Mouse (Mus musculus): ENCODE results near the gene Sstr3. TPM values are rescaled to one million over a fixed set of nuclear protein-coding genes. Genes with fewer than 3 reads are reported as not detected.

Sstr3 gene
- total RNA-seq, 4 experiments from 2014 or later, result not detected

DNA sequence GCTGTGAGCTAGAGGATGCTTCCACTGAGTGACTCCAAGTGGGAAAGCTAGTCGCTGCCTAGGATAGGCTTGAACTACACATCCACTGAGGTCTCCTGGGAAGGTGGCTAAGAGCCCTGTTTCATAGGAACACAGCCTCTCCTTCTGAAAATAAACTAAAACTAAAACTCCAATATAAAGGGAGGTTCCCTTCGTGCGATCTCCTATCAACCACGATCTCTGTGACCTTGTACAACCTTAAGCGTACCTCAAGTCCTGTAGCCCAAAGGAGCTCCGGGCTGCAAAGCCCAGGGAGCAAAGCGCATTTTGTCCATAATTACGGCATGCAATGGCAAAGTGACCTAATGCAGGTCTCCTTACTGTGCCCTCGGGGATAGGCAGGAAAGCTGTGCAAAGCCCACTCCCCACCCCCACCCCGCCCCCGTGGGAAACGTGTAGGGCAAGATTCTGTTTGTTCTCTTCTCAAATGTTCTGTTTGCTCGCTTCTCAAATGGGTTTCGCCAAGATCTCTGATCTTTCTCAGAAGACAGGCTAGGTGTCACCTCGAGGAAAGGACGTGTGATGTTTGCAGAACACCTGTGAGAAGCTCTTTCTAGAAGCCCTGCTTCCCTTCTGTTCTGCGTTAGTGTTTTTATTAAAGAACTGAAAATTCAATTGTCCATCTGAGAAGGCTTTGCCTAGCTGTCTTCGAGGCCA, 41.9 kb downstream of the Sstr3 start:
- no peak for DNase-seq (ENCODE audit: low spot score)

DNA sequence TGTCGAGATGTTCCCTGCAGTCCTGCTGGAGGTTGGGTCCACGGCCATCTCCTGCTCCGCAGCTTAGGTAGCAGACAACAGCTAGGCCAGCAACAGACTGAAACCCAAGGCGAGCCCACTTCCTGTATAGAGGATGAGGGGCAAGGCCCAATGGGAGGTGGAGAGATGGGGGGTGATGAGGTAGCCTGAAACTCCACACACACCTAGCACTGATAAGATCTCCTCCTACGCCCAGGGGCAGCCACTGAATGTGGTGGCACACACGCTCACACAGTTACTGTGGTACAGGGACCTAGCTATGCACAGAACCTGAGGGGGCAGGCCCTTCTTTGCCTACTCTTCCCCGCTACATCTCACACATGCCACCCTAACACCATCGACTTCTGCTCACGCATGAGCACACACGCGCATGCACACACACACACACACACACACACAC, 49.5 kb downstream of the Sstr3 start, which contains the start of gene Il2rb:
Gene Il2rb (minus strand): TSS at position 304 of the 439 bp plus-strand sequence.
- DNase-seq (ENCODE audit: low spot score), result no peak

GRCm38 (mm10) chr15:78493401-78494010, 51.0 kb downstream of the Sstr3 start:
- DNase-seq (ENCODE audit: low spot score), result no peak

DNA sequence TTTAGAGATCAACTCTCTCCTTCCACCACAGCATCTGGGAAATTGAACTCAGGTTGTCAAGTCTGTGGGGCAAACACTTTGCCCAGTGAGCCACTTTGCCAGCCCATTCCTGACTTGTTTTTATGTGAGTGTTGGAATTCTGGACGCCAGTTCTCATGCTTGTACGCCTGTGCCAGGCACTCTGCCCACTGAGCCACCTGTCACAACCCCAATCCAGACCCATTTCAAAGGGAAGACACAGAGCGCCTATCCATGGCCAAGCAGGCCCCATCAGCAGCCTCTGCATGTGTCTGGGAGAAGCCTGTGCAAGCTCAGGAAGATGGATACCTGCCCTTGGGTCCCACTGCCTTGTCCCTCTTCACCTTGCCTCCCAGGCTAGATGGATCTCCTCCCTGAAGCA, 53.2 kb downstream of the Sstr3 start:
- DNase-seq (ENCODE audit: low spot score), result no peak

GRCm38 (mm10) chr15:78489906-78490305, 54.6 kb downstream of the Sstr3 start:
- DNase-seq (ENCODE audit: low spot score), result no peak

- no peak for DNase-seq (ENCODE audit: low spot score)
Measured at GRCm38 (mm10) chr15:78489248-78489647, 55.2 kb downstream of the Sstr3 start.

DNA sequence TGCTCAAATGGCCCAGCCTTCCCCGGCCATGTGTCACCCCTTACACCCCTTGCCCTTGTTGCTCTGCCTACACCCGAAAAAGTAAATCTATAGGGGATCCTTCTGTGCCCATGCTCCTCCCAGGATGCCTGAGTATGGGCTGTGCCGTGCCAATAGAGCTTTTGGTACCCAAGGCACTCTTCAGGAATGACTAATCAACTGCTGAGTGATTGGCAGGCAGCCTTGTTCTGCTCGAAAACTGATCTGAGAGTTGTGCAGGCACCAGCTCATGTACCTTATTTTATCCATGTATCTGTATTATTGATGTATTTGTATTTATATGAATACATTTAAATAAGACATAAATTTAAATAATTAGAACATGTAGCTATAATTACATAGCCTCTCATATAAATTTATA, 57.4 kb downstream of the Sstr3 start:
- no peak for DNase-seq (ENCODE audit: low spot score)

Other genes with a start within 250 kb of the Sstr3 start
- 1 to 10 TPM in 1 of 4 experiments, under 1 TPM in 3; 0.30 to 1.5 (median 0.69) TPM for gene Csf2rb2, start 239.0 kb downstream of the Sstr3 start, total RNA-seq (2022)
- gene Csf2rb, start 218.9 kb downstream of the Sstr3 start, total RNA-seq (2022), result 1 to 10 TPM; 1.2 to 5.3 (median 1.3) TPM
- gene Tex33, start 148.8 kb downstream of the Sstr3 start, total RNA-seq (2022), result not detected
- gene Tst, start 138.8 kb downstream of the Sstr3 start, total RNA-seq (2022), result 10 to 100 TPM; 20.3 to 25.0 (median 21.6) TPM
- gene Mpst, start 138.3 kb downstream of the Sstr3 start, total RNA-seq (2022), result 10 to 100 TPM; 42.1 to 52.4 (median 44.2) TPM
- 10 to 100 TPM; 17.9 to 26.9 (median 20.2) TPM for gene Kctd17, start 116.1 kb downstream of the Sstr3 start, total RNA-seq (2022)
- gene Tmprss6, start 76.1 kb downstream of the Sstr3 start, total RNA-seq (2022), result not detected
- under 1 TPM; 0.13 to 0.57 (median 0.34) TPM for gene Il2rb, start 49.4 kb downstream of the Sstr3 start, total RNA-seq (2022)
- gene C1qtnf6, start 13.3 kb downstream of the Sstr3 start, total RNA-seq (2022), result 10 to 100 TPM in 1 of 4 experiments, 1 to 10 TPM in 3; 8.2 to 12.6 (median 9.5) TPM
- gene Rac2, start 28.1 kb upstream of the Sstr3 start, total RNA-seq (2022), result 1 to 10 TPM; 1.2 to 7.6 (median 2.7) TPM
- gene Cyth4, start 52.4 kb upstream of the Sstr3 start, total RNA-seq (2022), result 1 to 10 TPM; 4.2 to 8.7 (median 5.3) TPM
- 1 to 10 TPM; 1.9 to 4.4 (median 2.5) TPM for gene Elfn2, start 174.1 kb upstream of the Sstr3 start, total RNA-seq (2022)
- 10 to 100 TPM in 1 of 4 experiments, 1 to 10 TPM in 3; 7.5 to 11.4 (median 9.5) TPM for gene Mfng, start 228.8 kb upstream of the Sstr3 start, total RNA-seq (2022)

All from heart, adult 8-10 months (tissue).